Mouse (Mus musculus) stomach, embryonic 16.5 days (tissue): ENCODE measurements around the gene Gm3047. TPM values are rescaled to one million over a fixed set of nuclear protein-coding genes. Genes with fewer than 3 reads are reported as not detected.
"Not testable (repeated sequence)": the region's sequence is repeated elsewhere in the genome, so short reads cannot be mapped to it uniquely, and the experiment has no call there.

Experiments
- ATAC-seq: fragments of 200-750 bp; cut with Nextera tagmentation; 2 replicates; pipeline ENCODE4 v1.8.0; 2017; ENCODE audit warnings: moderate number of reproducible peaks, moderate TSS enrichment; ENCODE audit not compliant: insufficient read depth, low FRiP score
- H3K27ac ChIP-seq: fragments of 300-500 bp; sonication (generic); 2 replicates; pipeline ENCODE4 v1.5.1; 2014; ENCODE audit warnings: low read length
- H3K27me3 ChIP-seq: fragments of 300-500 bp; sonication (generic); 2 replicates; pipeline ENCODE4 v1.6.1; 2014; ENCODE audit warnings: low read length, control low read depth, mixed read lengths; ENCODE audit not compliant: control insufficient read depth, insufficient read depth
- H3K36me3 ChIP-seq: fragments of 300-500 bp; sonication (generic); 2 replicates; pipeline ENCODE4 v1.6.1; 2014; ENCODE audit warnings: low read length; ENCODE audit not compliant: control insufficient read depth, insufficient read depth
- H3K4me1 ChIP-seq: fragments of 300-500 bp; sonication (generic); 2 replicates; pipeline ENCODE4 v1.6.1; 2014; ENCODE audit warnings: low read length, control low read depth, mixed read lengths; ENCODE audit not compliant: control insufficient read depth, insufficient read depth
- H3K4me2 ChIP-seq: fragments of 300-500 bp; sonication (generic); 2 replicates; pipeline ENCODE4 v1.6.1; 2014; ENCODE audit warnings: low read depth, low read length, mixed read lengths
- H3K4me3 ChIP-seq: fragments of 300-500 bp; sonication (generic); replicated peaks from 2 replicates; pipeline ENCODE4 v1.5.1; 2014; ENCODE audit warnings: mild to moderate bottlenecking, low read length
- H3K9ac ChIP-seq: fragments of 300-500 bp; sonication (generic); 2 replicates; pipeline ENCODE4 v1.6.1; 2014; ENCODE audit warnings: low read length
- H3K9me3 ChIP-seq: fragments of 300-500 bp; sonication (generic); replicated peaks from 2 replicates; pipeline ENCODE4 v1.6.1; 2016; ENCODE audit warnings: low read length, control low read depth; ENCODE audit not compliant: control insufficient read depth
- WGBS: fragments of 180-500 bp; shearing (Covaris S2); extraction: QIAGEN DNeasy Blood & Tissue Kit; methylation state at CpG from one replicate; pipeline ENCODE4 v1.1.7; 2014; 5-methylcytosine and 5-hydroxymethylcytosine counted together
- polyA plus RNA-seq: library from polyadenylated mRNA; unstranded; fragments of >200 nt; fragmentation: Nextera tagmentation; extraction: Ambion mirVana; gene quantifications from 2 replicates; pipeline ENCODE4 v1.2.1, GENCODE M21; 2015

Gm3047 gene
- polyA plus RNA-seq = not detected in 2 replicates

GRCm38 (mm10) chr14:4555105-4555504, at the start of gene Gm3047:
Gene Gm3047, plus strand, starts transcription at chr14:4555405.
- no CpG with 5 or more reads among the region's 2 CpGs for WGBS
- not testable (repeated sequence) for H3K9ac ChIP-seq, H3K4me3 ChIP-seq, ATAC-seq, H3K9me3 ChIP-seq, H3K4me2 ChIP-seq, H3K27me3 ChIP-seq, H3K4me1 ChIP-seq, H3K36me3 ChIP-seq, H3K27ac ChIP-seq

Other genes with a start within 250 kb of the Gm3047 start
- gene Gm3149, start 238.1 kb upstream of the Gm3047 start, polyA plus RNA-seq = not detected in 2 replicates
- 0.15 TPM in 1 of 2 replicates, not detected in the other for gene 2610042L04Rik, start 220.6 kb upstream of the Gm3047 start, polyA plus RNA-seq
- gene Gm3159, start 157.9 kb upstream of the Gm3047 start, polyA plus RNA-seq = not detected in 2 replicates
- gene Gm3164, start 140.0 kb upstream of the Gm3047 start, polyA plus RNA-seq = not detected in 2 replicates
- gene Gm3173, start 124.4 kb upstream of the Gm3047 start, polyA plus RNA-seq = not detected in 2 replicates
- gene Gm3182, start 73.7 kb upstream of the Gm3047 start, polyA plus RNA-seq = not detected in 2 replicates
- gene Gm8159, start 76.9 kb downstream of the Gm3047 start, polyA plus RNA-seq = not detected in 2 replicates
- gene Gm3239, start 108.8 kb downstream of the Gm3047 start, polyA plus RNA-seq = not detected in 2 replicates
- gene Gm7876, start 153.8 kb downstream of the Gm3047 start, polyA plus RNA-seq = not detected in 2 replicates
- gene Gm3252, start 171.4 kb downstream of the Gm3047 start, polyA plus RNA-seq = 0.12 TPM in 1 of 2 replicates, not detected in the other
- gene Gm9602, start 220.9 kb downstream of the Gm3047 start, polyA plus RNA-seq = not detected in 2 replicates